ENCODE assay signal across 8 mouse cellular contexts in the genomic region with DNA sequence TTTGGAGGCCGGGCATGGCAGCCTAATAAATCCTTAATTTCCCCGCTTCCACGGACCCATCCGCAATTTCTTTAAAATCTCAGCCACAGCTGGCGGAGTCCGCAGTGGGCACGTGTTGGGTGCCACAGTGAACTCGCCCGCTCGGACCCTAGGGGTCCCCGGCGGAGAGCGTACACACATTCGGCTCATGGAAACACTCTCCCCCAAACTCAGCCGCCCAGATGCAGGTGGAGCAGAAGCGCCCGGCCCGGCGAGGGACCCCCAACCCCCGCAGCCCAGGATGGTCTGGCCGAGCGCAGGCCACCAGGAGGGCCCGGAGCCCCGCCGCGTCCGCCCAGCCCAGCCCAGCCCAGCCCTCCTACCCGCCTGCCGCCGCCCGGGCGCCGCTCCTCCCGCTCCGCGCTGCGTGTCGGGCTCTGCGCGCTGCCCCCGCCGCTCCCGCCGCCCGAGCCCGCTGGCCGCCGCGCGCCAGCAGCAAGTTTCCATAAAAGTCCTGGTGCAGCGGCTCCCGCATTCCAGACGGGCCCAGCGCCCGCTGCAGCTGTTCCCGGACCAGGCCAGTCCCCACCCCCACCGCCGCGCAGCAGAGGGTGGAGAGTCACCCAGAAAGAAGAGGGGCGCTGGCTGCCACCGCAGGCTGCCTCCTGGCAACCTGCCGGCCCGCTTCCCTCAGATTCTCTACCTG. TPM values are rescaled to one million over a fixed set of nuclear protein-coding genes. Genes with fewer than 3 reads are reported as not detected.
DNase-seq lines count a peak whose midpoint lies in the region; ATAC-seq and TF ChIP-seq lines count a peak whose summit lies in the region.

No protein-coding gene starts in this region.

- H3K27ac ChIP-seq in ES-E14 (ENCODE audit: insufficient read depth, low read depth, low read length, poor library complexity, severe bottlenecking) = no peak overlapping the region
- H3K27ac ChIP-seq in bone marrow macrophage, adult 2 months (ENCODE audit: insufficient read depth, low read depth, low read length) = no peak overlapping the region

- H3K9me3 ChIP-seq in ES-E14 (ENCODE audit: control insufficient read depth, insufficient read depth, low read depth, low read length) = peaks cover 4% of the 10 kb centered on the region; the same call in 1 of the 2 replicates
- H3K9me3 ChIP-seq in megakaryocyte, embryonic 14.5 days = no peaks in the 10 kb centered on the region

- TF ChIP-seq CTCF in bone marrow macrophage, adult 2 months (IDR thresholded peaks at IDR 0.05; ENCODE audit: low read depth, low read length) = no peak

- peak overlapping the region; percentile 72 for H3K9ac ChIP-seq in ES-E14 (ENCODE audit: insufficient read depth, low read depth, low read length, poor library complexity, severe bottlenecking)

- TF ChIP-seq POLR2A in bone marrow macrophage, adult 2 months (IDR thresholded peaks at IDR 0.05; ENCODE audit: borderline replicate concordance, low read depth, low read length) = no peak

- in situ Hi-C loops in ES-E14 (cut with MboI; ENCODE audit: low sequenced_read_pairs in 2 of 2, unreplicated experiment in 2 of 2) = no loop called here

- peak; percentile 46 to 51 for ATAC-seq in hematopoietic stem cell, adult 5-6 weeks (replicated peaks in 1 of 2; ENCODE audit: insufficient read depth in 1 of 2, low FRiP score in 2 of 2, low TSS enrichment in 1 of 2, low read depth in 1 of 2, poor library complexity in 2 of 2, severe bottlenecking in 2 of 2)
- ATAC-seq in inflammation-experienced regulatory T-cells, adult 6 months = no peak

- peaks cover 64% of the 10 kb centered on the region for H3K27me3 ChIP-seq in megakaryocyte, embryonic 14.5 days (replicated peaks)

- no peaks in the 10 kb centered on the region for H3K36me3 ChIP-seq in ES-E14 (ENCODE audit: control insufficient read depth, insufficient read depth, low read length, poor library complexity, severe bottlenecking)
- H3K36me3 ChIP-seq in megakaryocyte, embryonic 14.5 days (replicated peaks; ENCODE audit: low read length) = no peaks in the 10 kb centered on the region

- DNase-seq in ES-E14 (ENCODE audit: low read depth, low spot score) = peak; percentile 38
- DNase-seq in forelimb bud, embryonic 11.5 days (ENCODE audit: low read depth, low spot score) = peak; percentile 74
- peak; percentile 36 to 39 for DNase-seq in left cerebral cortex, postnatal 25 days (ENCODE audit: low spot score in 2 of 2)
- DNase-seq in right cerebral cortex, postnatal 14 days = peak; percentile 48

- H3K4me3 ChIP-seq in ES-E14 (ENCODE audit: insufficient read depth in 1 of 2, low read depth in 1 of 2, low read length in 2 of 2, poor library complexity in 1 of 2, severe bottlenecking in 1 of 2) = peak overlapping the region; percentile 65 to 68
- peak overlapping the region; percentile 59 for H3K4me3 ChIP-seq in bone marrow macrophage, adult 2 months (ENCODE audit: insufficient read depth, low read length)
- H3K4me3 ChIP-seq in megakaryocyte, embryonic 14.5 days (replicated peaks) = peak overlapping the region; percentile 90

- intact Hi-C loops in left cerebral cortex, postnatal 25 days (cut with DNase I) = no loop called here

- no peaks in the 10 kb centered on the region for H3K4me1 ChIP-seq in ES-E14 (ENCODE audit: control insufficient read depth in 2 of 2, insufficient read depth in 2 of 2, low read length in 2 of 2, poor library complexity in 1 of 2)
- peaks cover 13% of the 10 kb centered on the region for H3K4me1 ChIP-seq in bone marrow macrophage, adult 2 months (ENCODE audit: control insufficient read depth, insufficient read depth, low read length)
- H3K4me1 ChIP-seq in megakaryocyte, embryonic 14.5 days = peaks cover 44% of the 10 kb centered on the region

TF ChIP-seq in ES-E14, 5 proteins besides CTCF, POLR2A, EP300 and RAD21:
- TF ChIP-seq ZC3H11A (IDR thresholded peaks at IDR 0.05; ENCODE audit: borderline replicate concordance, low read depth, low read length) (no peak), HCFC1 (IDR thresholded peaks at IDR 0.05; ENCODE audit: borderline replicate concordance, insufficient read depth, low read length) (no peak), MAFK (IDR thresholded peaks at IDR 0.05; ENCODE audit: insufficient read depth, low read depth, low read length) (no peak), ZNF384 (IDR thresholded peaks at IDR 0.05; ENCODE audit: low read depth, low read length) (no peak), CHD2 (IDR thresholded peaks at IDR 0.05; ENCODE audit: low read depth, low read length) (no peak)
TF ChIP-seq in ES-E14: peak in this region for 0.

RNA-seq across cellular contexts. Expression of a gene that starts 0.7 kb away (rescaled TPM):
- total RNA-seq in ES-E14 (2012; rRNA removed) = 2.6 and 3.1 TPM in 2 replicates
- 1.5 and 1.6 TPM in 2 replicates for polyA plus RNA-seq in bone marrow macrophage, adult 2 months (2012; ENCODE audit: insufficient read depth, insufficient read length, missing spikeins)
- total RNA-seq in hematopoietic stem cell, adult 5-6 weeks (2017) = 1.5 and 2.3 TPM in 2 replicates
- total RNA-seq in left cerebral cortex, postnatal 25 days (2021) = 1 to 10 TPM; 1.4 to 7.5 TPM
- not detected in 2 replicates for polyA plus RNA-seq in megakaryocyte, embryonic 14.5 days (2012; ENCODE audit: insufficient read depth, low replicate concordance)
- 1 to 10 TPM; 1.3 to 5.6 (median 2.8) TPM for polyA plus RNA-seq in inflammation-experienced regulatory T-cells, adult 6 months (2017; shearing (Covaris generic))

RNA-seq across cellular contexts. Expression of a gene that starts 55.3 kb away (rescaled TPM):
- 242 and 244 TPM in 2 replicates for total RNA-seq in ES-E14 (2012; rRNA removed)
- 49.4 and 50.8 TPM in 2 replicates for polyA plus RNA-seq in bone marrow macrophage, adult 2 months (2012; ENCODE audit: insufficient read depth, insufficient read length, missing spikeins)
- 288 and 297 TPM in 2 replicates for total RNA-seq in hematopoietic stem cell, adult 5-6 weeks (2017)
- 100 to 1,000 TPM; 115 to 128 TPM for total RNA-seq in left cerebral cortex, postnatal 25 days (2021)
- polyA plus RNA-seq in megakaryocyte, embryonic 14.5 days (2012; ENCODE audit: insufficient read depth, low replicate concordance) = 205 and 764 TPM in 2 replicates
- 100 to 1,000 TPM; 197 to 282 (median 262) TPM for polyA plus RNA-seq in inflammation-experienced regulatory T-cells, adult 6 months (2017; shearing (Covaris generic))

RNA-seq across cellular contexts. Expression of a gene that starts 55.4 kb away (rescaled TPM):
- total RNA-seq in ES-E14 (2012; rRNA removed) = 5.9 and 8.6 TPM in 2 replicates
- 20.5 and 26.0 TPM in 2 replicates for polyA plus RNA-seq in bone marrow macrophage, adult 2 months (2012; ENCODE audit: insufficient read depth, insufficient read length, missing spikeins)
- 85.7 and 94.4 TPM in 2 replicates for total RNA-seq in hematopoietic stem cell, adult 5-6 weeks (2017)
- total RNA-seq in left cerebral cortex, postnatal 25 days (2021) = 10 to 100 TPM; 71.5 to 72.5 TPM
- polyA plus RNA-seq in megakaryocyte, embryonic 14.5 days (2012; ENCODE audit: insufficient read depth, low replicate concordance) = 5.3 TPM in 1 of 2 replicates, not detected in the other
- 1 to 10 TPM; 4.6 to 6.1 (median 5.8) TPM for polyA plus RNA-seq in inflammation-experienced regulatory T-cells, adult 6 months (2017; shearing (Covaris generic))
